Mouse (Mus musculus): ENCODE data around the gene Tiam2. TPM values are rescaled to one million over a fixed set of nuclear protein-coding genes. Genes with fewer than 3 reads are reported as not detected.

Gene Tiam2
- polyA plus RNA-seq, 1 experiment from 2014 or later, result 7.8 TPM

- Histone ChIP-seq H3K9ac (replicated peaks; ENCODE audit: low read depth, low read length) (peak within 1 kb of the TSS; percentile 52), H3K27ac (ENCODE audit: low read depth, low read length) (peak within 1 kb of the TSS; percentile 86), H3K36me3 (ENCODE audit: control insufficient read depth, insufficient read depth, low read length) (no peaks in the 10 kb centered on the region), H3K9me3 (ENCODE audit: control insufficient read depth, low read length) (no peaks in the 10 kb centered on the region), H3K27me3 (ENCODE audit: control insufficient read depth, insufficient read depth, low read length) (no peaks in the 10 kb centered on the region), H3K4me1 (ENCODE audit: control insufficient read depth, insufficient read depth, low read length) (peaks cover 10% of the 10 kb centered on the region; the same call in 1 of the 2 replicates), H3K4me2 (ENCODE audit: low read depth, low read length) (peak within 1 kb of the TSS; percentile 54), H3K4me3 (ENCODE audit: low read depth, low read length) (peak within 1 kb of the TSS; percentile 57)
- WGBS, result 1% methylated on average over 60 of the region's 60 CpGs
- peak; percentile 100 for ATAC-seq (ENCODE audit: low read depth)
Observed at GRCm38 (mm10) chr17:3557331-3558311, 231.2 kb downstream of the Tiam2 start, which contains the start of gene Tfb1m. Gene Tfb1m (minus strand): TSS chr17:3557781.

DNA sequence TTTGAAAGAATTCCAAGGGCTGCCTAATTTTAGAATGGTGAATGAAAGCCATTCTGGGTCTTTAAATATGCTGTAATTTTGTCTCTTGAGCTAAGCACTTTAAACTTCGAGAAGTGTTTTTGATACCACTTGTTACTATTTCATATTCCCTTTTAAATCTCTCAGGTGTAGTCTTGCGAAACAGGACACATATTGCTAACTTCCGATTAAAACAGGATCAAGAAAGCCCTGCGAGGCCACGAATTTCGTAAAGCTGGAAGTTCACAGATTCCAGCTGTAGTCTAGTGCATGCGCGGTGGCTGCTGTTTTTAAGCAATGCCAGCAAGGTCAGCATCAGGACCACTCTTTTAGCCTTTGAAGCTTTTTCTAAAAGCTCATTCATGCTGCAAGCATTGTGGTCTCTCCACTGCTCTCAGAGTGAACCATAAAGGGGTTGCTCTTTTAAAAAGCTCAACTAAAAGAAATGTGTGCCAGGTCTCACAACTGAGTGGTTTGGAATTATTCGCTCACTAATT is 232.0 kb downstream of the Tiam2 start:
- Histone ChIP-seq H3K4me3 (ENCODE audit: low read depth, low read length) (peak overlapping the region; percentile 57), H3K4me2 (ENCODE audit: low read depth, low read length) (peak overlapping the region; percentile 54), H3K27ac (ENCODE audit: low read depth, low read length) (peak overlapping the region; percentile 86; the same call in 1 of the 2 replicates), H3K9me3 (ENCODE audit: control insufficient read depth, low read length) (no peaks in the 10 kb centered on the region), H3K4me1 (ENCODE audit: control insufficient read depth, insufficient read depth, low read length) (peaks cover 10% of the 10 kb centered on the region; the same call in 1 of the 2 replicates), H3K36me3 (ENCODE audit: control insufficient read depth, insufficient read depth, low read length) (no peaks in the 10 kb centered on the region), H3K9ac (replicated peaks; ENCODE audit: low read depth, low read length) (0 out of 2 replicates have a peak overlapping the region, but pooled peaks have one; percentile 11), H3K27me3 (ENCODE audit: control insufficient read depth, insufficient read depth, low read length) (no peaks in the 10 kb centered on the region)
- WGBS, result 49% methylated on average over 9 of the region's 9 CpGs
- ATAC-seq (ENCODE audit: low read depth), result no peak

DNA sequence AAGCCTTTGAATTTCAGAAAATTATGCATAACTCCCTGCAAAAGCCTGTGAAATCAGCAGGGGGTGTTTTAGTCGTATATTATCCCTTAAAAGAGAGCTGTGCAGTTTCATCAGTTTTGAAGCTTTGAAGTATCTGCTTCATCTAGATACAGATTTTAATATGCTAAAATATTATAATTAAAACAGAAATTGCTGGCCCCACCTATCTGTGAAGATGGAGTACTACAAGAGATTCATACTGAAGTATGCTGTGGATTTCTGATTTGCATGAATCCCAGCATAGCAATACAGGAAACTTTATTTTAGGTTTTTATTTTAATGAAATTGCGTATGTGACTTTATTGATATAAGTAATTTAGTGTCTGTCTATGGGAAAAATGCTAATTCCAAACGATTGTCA is 234.2 kb downstream of the Tiam2 start:
- no peaks in the 10 kb centered on the region for H3K9me3 ChIP-seq (ENCODE audit: control insufficient read depth, low read length)
- H3K27me3 ChIP-seq (ENCODE audit: control insufficient read depth, insufficient read depth, low read length), result no peaks in the 10 kb centered on the region
- 78% methylated on average over 3 of the region's 3 CpGs for WGBS
- peaks cover 10% of the 10 kb centered on the region; the same call in 1 of the 2 replicates for H3K4me1 ChIP-seq (ENCODE audit: control insufficient read depth, insufficient read depth, low read length)
- no peak overlapping the region for H3K4me2 ChIP-seq (ENCODE audit: low read depth, low read length)
- no peak overlapping the region for H3K27ac ChIP-seq (ENCODE audit: low read depth, low read length)
- no peak for ATAC-seq (ENCODE audit: low read depth)
- H3K36me3 ChIP-seq (ENCODE audit: control insufficient read depth, insufficient read depth, low read length), result no peaks in the 10 kb centered on the region
- H3K4me3 ChIP-seq (ENCODE audit: low read depth, low read length), result no peak overlapping the region
- H3K9ac ChIP-seq (replicated peaks; ENCODE audit: low read depth, low read length), result no peak overlapping the region

DNA sequence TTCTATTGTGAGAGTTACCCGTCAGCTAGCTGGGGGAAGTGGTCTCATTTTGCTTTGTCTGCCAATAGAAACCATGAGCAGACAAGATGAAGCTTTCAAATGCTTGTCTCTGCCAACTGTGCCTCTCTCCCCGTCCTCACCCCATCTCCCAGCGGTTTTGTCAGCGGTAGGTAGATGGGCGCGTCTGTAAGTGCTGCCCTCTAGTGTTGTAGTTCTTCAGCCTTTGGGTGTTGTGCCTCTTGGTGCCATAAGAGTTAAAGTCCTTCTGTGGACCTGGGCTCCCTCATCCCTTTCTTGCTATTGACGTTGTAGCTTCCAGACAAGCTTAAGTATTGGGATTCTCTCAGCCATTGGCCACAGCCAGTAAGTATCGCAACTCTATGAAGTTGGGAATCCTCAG is 236.0 kb downstream of the Tiam2 start:
- H3K9ac ChIP-seq (replicated peaks; ENCODE audit: low read depth, low read length), result no peak overlapping the region
- H3K27ac ChIP-seq (ENCODE audit: low read depth, low read length), result no peak overlapping the region
- peaks cover 6% of the 10 kb centered on the region; the same call in 1 of the 2 replicates for H3K4me1 ChIP-seq (ENCODE audit: control insufficient read depth, insufficient read depth, low read length)
- 51% methylated on average over 8 of the region's 8 CpGs for WGBS
- H3K4me2 ChIP-seq (ENCODE audit: low read depth, low read length), result no peak overlapping the region
- H3K27me3 ChIP-seq (ENCODE audit: control insufficient read depth, insufficient read depth, low read length), result no peaks in the 10 kb centered on the region
- ATAC-seq (ENCODE audit: low read depth), result no peak
- H3K9me3 ChIP-seq (ENCODE audit: control insufficient read depth, low read length), result no peaks in the 10 kb centered on the region
- H3K36me3 ChIP-seq (ENCODE audit: control insufficient read depth, insufficient read depth, low read length), result no peaks in the 10 kb centered on the region
- H3K4me3 ChIP-seq (ENCODE audit: low read depth, low read length), result no peak overlapping the region

GRCm38 (mm10) chr17:3570876-3571275 is 244.5 kb downstream of the Tiam2 start:
- no peaks in the 10 kb centered on the region for H3K36me3 ChIP-seq (ENCODE audit: control insufficient read depth, insufficient read depth, low read length)
- no peak overlapping the region for H3K27ac ChIP-seq (ENCODE audit: low read depth, low read length)
- no peak overlapping the region for H3K9ac ChIP-seq (replicated peaks; ENCODE audit: low read depth, low read length)
- WGBS, result 6% methylated on average over 12 of the region's 12 CpGs
- no peaks in the 10 kb centered on the region for H3K4me1 ChIP-seq (ENCODE audit: control insufficient read depth, insufficient read depth, low read length)
- no peaks in the 10 kb centered on the region for H3K9me3 ChIP-seq (ENCODE audit: control insufficient read depth, low read length)
- H3K27me3 ChIP-seq (ENCODE audit: control insufficient read depth, insufficient read depth, low read length), result no peaks in the 10 kb centered on the region
- H3K4me3 ChIP-seq (ENCODE audit: low read depth, low read length), result no peak overlapping the region
- ATAC-seq (ENCODE audit: low read depth), result no peak
- peak overlapping the region; percentile 30; the same call in 1 of the 2 replicates for H3K4me2 ChIP-seq (ENCODE audit: low read depth, low read length)

Other genes with a start within 250 kb of the Tiam2 start
- gene Scaf8, start 211.6 kb upstream of the Tiam2 start, polyA plus RNA-seq (2014; fragmentation: Nextera tagmentation; extraction: Ambion mirVana), result 19.8 and 23.4 TPM in 2 replicates
- not detected in 2 replicates for gene Cldn20, start 206.0 kb downstream of the Tiam2 start, polyA plus RNA-seq (2014; fragmentation: Nextera tagmentation; extraction: Ambion mirVana)
- gene Tfb1m, start 231.2 kb downstream of the Tiam2 start, polyA plus RNA-seq (2014; fragmentation: Nextera tagmentation; extraction: Ambion mirVana), result 14.7 and 15.7 TPM in 2 replicates

Measured in neural tube, embryonic 14.5 days (tissue).